ENCODE assay signal across 8 mouse cellular contexts in genomic region chr1:92473165-92474041, GRCm38 (mm10). TPM values are rescaled to one million over a fixed set of nuclear protein-coding genes. Genes with fewer than 3 reads are reported as not detected.
A peak's percentile ranks its signal among the peaks of the same experiment; 100 is the strongest.
DNase-seq lines count a peak whose midpoint lies in the region; ATAC-seq and TF ChIP-seq lines count a peak whose summit lies in the region.

Ndufa10 (minus strand) TSS chr1:92473860.

- H3K9ac ChIP-seq in embryonic facial prominence, embryonic 15.5 days: peak within 1 kb of the TSS; percentile 93
- peak within 1 kb of the TSS; percentile 96 for H3K9ac ChIP-seq in limb, embryonic 14.5 days (ENCODE audit: low read depth, low read length, severe bottlenecking)
- H3K9ac ChIP-seq in midbrain, postnatal 0 days (replicated peaks; ENCODE audit: low read length, poor library complexity, severe bottlenecking): peak within 1 kb of the TSS; percentile 97

- peaks cover 24% of the 10 kb centered on the region for H3K36me3 ChIP-seq in embryonic facial prominence, embryonic 15.5 days
- H3K36me3 ChIP-seq in limb, embryonic 14.5 days (ENCODE audit: control insufficient read depth, insufficient read depth, low read length): peaks cover 25% of the 10 kb centered on the region
- peaks cover 20% of the 10 kb centered on the region; the same call in 1 of the 2 replicates for H3K36me3 ChIP-seq in midbrain, postnatal 0 days (ENCODE audit: insufficient read depth, low read length)

- TF ChIP-seq CTCF in bone marrow, adult 2 months (IDR thresholded peaks at IDR 0.05; ENCODE audit: control insufficient read depth, insufficient read depth, low read length): peak; percentile 2; the same call in 1 of the 2 replicates
- no peak for TF ChIP-seq CTCF in midbrain, postnatal 0 days (IDR thresholded peaks at IDR 0.05)

- H3K4me3 ChIP-seq in bone marrow, adult 2 months (replicated peaks; ENCODE audit: control insufficient read depth, low read depth, low read length): peak within 1 kb of the TSS; percentile 86
- peak within 1 kb of the TSS; percentile 98 for H3K4me3 ChIP-seq in embryonic facial prominence, embryonic 15.5 days (replicated peaks)
- H3K4me3 ChIP-seq in limb, embryonic 14.5 days (replicated peaks; ENCODE audit: low read length): peak within 1 kb of the TSS; percentile 72
- H3K4me3 ChIP-seq in midbrain, postnatal 0 days (ENCODE audit: low read depth, low read length): peak within 1 kb of the TSS; percentile 100

- peak; percentile 93 for ATAC-seq in embryonic facial prominence, embryonic 15.5 days (ENCODE audit: insufficient number of reproducible peaks, low FRiP score, low TSS enrichment, low read depth)
- peak; percentile 93 for ATAC-seq in limb, embryonic 14.5 days (ENCODE audit: low FRiP score, low read depth)
- ATAC-seq in midbrain, postnatal 0 days (ENCODE audit: low FRiP score): peak; percentile 91

- 1% methylated on average over 67 of the region's 67 CpGs for WGBS in bone marrow, adult 2 months
- under 1% methylated on average over 67 of the region's 67 CpGs for WGBS in embryonic facial prominence, embryonic 15.5 days
- 1% methylated on average over 56 of the region's 67 CpGs for WGBS in limb, embryonic 14.5 days
- under 1% methylated on average over 62 of the region's 67 CpGs for WGBS in midbrain, postnatal 0 days

- DNase-seq in 416B (ENCODE audit: low read depth): peak; percentile 95
- peak; percentile 94 for DNase-seq in heart, adult 8-10 months (ENCODE audit: low spot score)
- peak; percentile 94 for DNase-seq in kidney, adult 9 months
- DNase-seq in limb, embryonic 14.5 days (ENCODE audit: low spot score): peak; percentile 94
- peak; percentile 91 for DNase-seq in midbrain, postnatal 0 days (ENCODE audit: low spot score)
- peak; percentile 92 to 95 for DNase-seq in spleen, postnatal 14 days (ENCODE audit: low spot score in 2 of 2)

- H3K27ac ChIP-seq in bone marrow, adult 2 months (ENCODE audit: control insufficient read depth, insufficient read depth, low read depth, low read length, poor library complexity): peak within 1 kb of the TSS; percentile 72
- H3K27ac ChIP-seq in embryonic facial prominence, embryonic 15.5 days (replicated peaks): peak within 1 kb of the TSS; percentile 86
- peak within 1 kb of the TSS; percentile 74 for H3K27ac ChIP-seq in limb, embryonic 14.5 days (replicated peaks; ENCODE audit: low read depth, low read length)
- peak within 1 kb of the TSS; percentile 85 for H3K27ac ChIP-seq in midbrain, postnatal 0 days (ENCODE audit: low read depth, low read length)

- H3K27me3 ChIP-seq in embryonic facial prominence, embryonic 15.5 days: no peaks in the 10 kb centered on the region
- H3K27me3 ChIP-seq in limb, embryonic 14.5 days (ENCODE audit: control insufficient read depth, insufficient read depth, low read length): no peaks in the 10 kb centered on the region
- no peaks in the 10 kb centered on the region for H3K27me3 ChIP-seq in midbrain, postnatal 0 days (ENCODE audit: insufficient read depth, low read length)

- H3K9me3 ChIP-seq in embryonic facial prominence, embryonic 15.5 days (replicated peaks): no peaks in the 10 kb centered on the region
- H3K9me3 ChIP-seq in limb, embryonic 14.5 days (ENCODE audit: control insufficient read depth, low read length): no peaks in the 10 kb centered on the region
- no peaks in the 10 kb centered on the region for H3K9me3 ChIP-seq in midbrain, postnatal 0 days (ENCODE audit: low read length)

- peak within 1 kb of the TSS; percentile 88 for H3K4me2 ChIP-seq in embryonic facial prominence, embryonic 15.5 days (replicated peaks)
- H3K4me2 ChIP-seq in limb, embryonic 14.5 days (replicated peaks; ENCODE audit: low read depth, low read length, severe bottlenecking): peak within 1 kb of the TSS; percentile 93
- peak within 1 kb of the TSS; percentile 91 for H3K4me2 ChIP-seq in midbrain, postnatal 0 days (ENCODE audit: low read depth, low read length, poor library complexity, severe bottlenecking)

- H3K4me1 ChIP-seq in bone marrow, adult 2 months (ENCODE audit: control insufficient read depth, insufficient read depth, low read length): peaks cover 2% of the 10 kb centered on the region
- peaks cover 15% of the 10 kb centered on the region for H3K4me1 ChIP-seq in embryonic facial prominence, embryonic 15.5 days
- peaks cover 7% of the 10 kb centered on the region for H3K4me1 ChIP-seq in limb, embryonic 14.5 days (ENCODE audit: control insufficient read depth, insufficient read depth, low read length)
- peaks cover 2% of the 10 kb centered on the region; the same call in 1 of the 2 replicates for H3K4me1 ChIP-seq in midbrain, postnatal 0 days (ENCODE audit: insufficient read depth, low read length)

- peak; percentile 81; the same call in 1 of the 2 replicates for TF ChIP-seq POLR2A in bone marrow, adult 2 months (IDR thresholded peaks at IDR 0.05; ENCODE audit: borderline replicate concordance, control insufficient read depth, low read depth, low read length)
- TF ChIP-seq POLR2A in limb, embryonic 14.5 days (IDR thresholded peaks at IDR 0.05; ENCODE audit: borderline replicate concordance, extremely low read depth, insufficient read depth, insufficient read length): peak; percentile 26; the same call in 1 of the 2 replicates

RNA-seq across cellular contexts. Expression of gene Ndufa10, which starts in this region (rescaled TPM):
- 45.5 and 48.4 TPM in 2 replicates for polyA plus RNA-seq in bone marrow, adult 2 months (2011; ENCODE audit: insufficient read depth, insufficient read length, low replicate concordance, missing spikeins)
- polyA plus RNA-seq in embryonic facial prominence, embryonic 15.5 days (2015; fragmentation: Nextera tagmentation; extraction: Ambion mirVana): 249 and 278 TPM in 2 replicates
- 1,000 to 10,000 TPM in 2 of 4 experiments, 100 to 1,000 TPM in 2; 926 to 1,166 (median 1,047) TPM for total RNA-seq in heart, adult 8-10 months (2022)
- polyA plus RNA-seq in limb, embryonic 14.5 days (2012; rRNA removed): 99.4 and 110 TPM in 2 replicates
- 270 and 271 TPM in 2 replicates for polyA plus RNA-seq in limb, embryonic 14.5 days (2014; fragmentation: Nextera tagmentation; extraction: Ambion mirVana)
- total RNA-seq in midbrain, postnatal 0 days (2014; rRNA removed): 168 and 219 TPM in 2 replicates
- polyA plus RNA-seq in midbrain, postnatal 0 days (2015; fragmentation: Nextera tagmentation; extraction: Ambion mirVana): 329 and 363 TPM in 2 replicates

Comparison
In these comparisons a context has a peak if more than half of its experiments do, and no peak if none do; other contexts are left out.
1. Peak in every context shown above with its lines: DNase-seq, ATAC-seq, H3K4me3 ChIP-seq and H3K27ac ChIP-seq.